Mouse (Mus musculus): Measurements from ENCODE around the gene Pi4kb.
A peak's percentile ranks its signal among the peaks of the same experiment; 100 is the strongest.

The Pi4kb gene

GRCm38 (mm10) chr3:94953764-94954616, 20.5 kb upstream of the Pi4kb start, which contains the start of gene Rfx5:
Gene Rfx5, plus strand, starts transcription at chr3:94954075.
- DNase-seq (ENCODE audit: low read depth, low spot score) = peak; percentile 81

GRCm38 (mm10) chr3:94958295-94958694, 16.2 kb upstream of the Pi4kb start:
- no peak for DNase-seq (ENCODE audit: low read depth, low spot score)

- DNase-seq (ENCODE audit: low read depth, low spot score) = no peak
Measured at GRCm38 (mm10) chr3:94959871-94960270, 14.7 kb upstream of the Pi4kb start.

- no peak for DNase-seq (ENCODE audit: low read depth, low spot score)
Measured at GRCm38 (mm10) chr3:94960322-94960721, 14.2 kb upstream of the Pi4kb start.

GRCm38 (mm10) chr3:94964989-94965388, 9.5 kb upstream of the Pi4kb start:
- no peak for DNase-seq (ENCODE audit: low read depth, low spot score)

GRCm38 (mm10) chr3:94965878-94966277, 8.7 kb upstream of the Pi4kb start:
- no peak for DNase-seq (ENCODE audit: low read depth, low spot score)

GRCm38 (mm10) chr3:94972552-94972951, 2.0 kb upstream of the Pi4kb start:
- DNase-seq (ENCODE audit: low read depth, low spot score) = no peak

GRCm38 (mm10) chr3:94973620-94974019, 911 bp upstream of the Pi4kb start:
- no peak for DNase-seq (ENCODE audit: low read depth, low spot score)

GRCm38 (mm10) chr3:94974026-94974527, 454 bp upstream of the Pi4kb start:
- DNase-seq (ENCODE audit: low read depth, low spot score) = no peak

GRCm38 (mm10) chr3:94984312-94984711, 9.8 kb downstream of the Pi4kb start:
- no peak for DNase-seq (ENCODE audit: low read depth, low spot score)

- no peak for DNase-seq (ENCODE audit: low read depth, low spot score)
Measured at GRCm38 (mm10) chr3:94985513-94985912, 11.0 kb downstream of the Pi4kb start.

GRCm38 (mm10) chr3:94987578-94987977, 13.0 kb downstream of the Pi4kb start:
- no peak for DNase-seq (ENCODE audit: low read depth, low spot score)

GRCm38 (mm10) chr3:94989159-94989761, 14.7 kb downstream of the Pi4kb start:
- DNase-seq (ENCODE audit: low read depth, low spot score) = no peak

- DNase-seq (ENCODE audit: low read depth, low spot score) = peak; percentile 64
Measured at GRCm38 (mm10) chr3:94996946-94997345, 22.4 kb downstream of the Pi4kb start.

- DNase-seq (ENCODE audit: low read depth, low spot score) = no peak
Measured at GRCm38 (mm10) chr3:95002569-95002968, 28.0 kb downstream of the Pi4kb start.

GRCm38 (mm10) chr3:95003273-95003672, 28.7 kb downstream of the Pi4kb start:
- no peak for DNase-seq (ENCODE audit: low read depth, low spot score)

- no peak for DNase-seq (ENCODE audit: low read depth, low spot score)
Measured at GRCm38 (mm10) chr3:95005651-95006050, 31.1 kb downstream of the Pi4kb start.

- DNase-seq (ENCODE audit: low read depth, low spot score) = no peak
Measured at GRCm38 (mm10) chr3:95007706-95008105, 33.2 kb downstream of the Pi4kb start.

GRCm38 (mm10) chr3:95010396-95010795, 35.9 kb downstream of the Pi4kb start:
- DNase-seq (ENCODE audit: low read depth, low spot score) = no peak

- no peak for DNase-seq (ENCODE audit: low read depth, low spot score)
Measured at GRCm38 (mm10) chr3:95012982-95013381, 38.5 kb downstream of the Pi4kb start.

GRCm38 (mm10) chr3:95013699-95014427, 39.3 kb downstream of the Pi4kb start:
- DNase-seq (ENCODE audit: low read depth, low spot score) = no peak
